Mouse (Mus musculus) heart, embryonic 14.5 days (tissue): ENCODE measurements at regions not wholly inside any gene's neighbourhood (a gene's known extent, or its start where the extent isn't known, plus 50 kb on each side); places are given as distances from the start of the nearest gene placed in this dataset.

Source experiments
- ATAC-seq: fragments of 200-750 bp; cut with Nextera tagmentation; 2 replicates; pipeline ENCODE4 v1.8.0; 2017; ENCODE audit warnings: low read depth, moderate TSS enrichment; ENCODE audit not compliant: insufficient number of reproducible peaks, insufficient read depth, low FRiP score
- H3K27ac ChIP-seq, 2 experiments: fragments of 200-500 bp in 1 of 2; fragments of 300-500 bp in 1 of 2; sonication (generic) in 1 of 2; replicated peaks in 1 of 2; 2 replicates each; pipeline ENCODE4 v1.5.1; 2012 to 2014; ENCODE audit warnings: low read depth in 2 of 2, low read length in 2 of 2, control low read depth in 1 of 2, mild to moderate bottlenecking in 1 of 2, mixed read lengths in 1 of 2; ENCODE audit not compliant: control insufficient read depth in 1 of 2, insufficient read depth in 1 of 2
- H3K27me3 ChIP-seq: fragments of 300-500 bp; sonication (generic); 2 replicates; pipeline ENCODE4 v1.6.1; 2014; ENCODE audit warnings: mild to moderate bottlenecking, low read length, control low read depth; ENCODE audit not compliant: control insufficient read depth, insufficient read depth
- H3K36me3 ChIP-seq: fragments of 300-500 bp; sonication (generic); 2 replicates; pipeline ENCODE4 v1.6.1; 2014; ENCODE audit warnings: mild to moderate bottlenecking, control low read depth, low read length, mixed read lengths; ENCODE audit not compliant: control insufficient read depth, insufficient read depth
- H3K4me1 ChIP-seq, 2 experiments: fragments of 200-500 bp in 1 of 2; fragments of 300-500 bp in 1 of 2; sonication (generic) in 1 of 2; 2 replicates each; pipeline ENCODE4 v1.6.1; 2012 to 2014; ENCODE audit warnings: low read length in 2 of 2, control low read depth in 1 of 2, mixed read lengths in 1 of 2; ENCODE audit not compliant: control insufficient read depth in 2 of 2, insufficient read depth in 2 of 2
- H3K4me2 ChIP-seq: fragments of 300-500 bp; sonication (generic); 2 replicates; pipeline ENCODE4 v1.6.1; 2014; ENCODE audit warnings: mild to moderate bottlenecking, low read length
- H3K4me3 ChIP-seq, 2 experiments: fragments of 200-500 bp in 1 of 2; fragments of 300-500 bp in 1 of 2; sonication (generic) in 1 of 2; 2 replicates each; pipeline ENCODE4 v1.5.1; 2012 to 2014; ENCODE audit warnings: low read length in 2 of 2, mild to moderate bottlenecking in 2 of 2, control low read depth in 1 of 2, low read depth in 1 of 2, moderate library complexity in 1 of 2; ENCODE audit not compliant: control insufficient read depth in 1 of 2, insufficient read depth in 1 of 2
- H3K9ac ChIP-seq: fragments of 300-500 bp; sonication (generic); 2 replicates; pipeline ENCODE4 v1.6.1; 2014; ENCODE audit warnings: mild to moderate bottlenecking, low read length
- H3K9me3 ChIP-seq: fragments of 300-500 bp; sonication (generic); 2 replicates; pipeline ENCODE4 v1.6.1; 2016; ENCODE audit warnings: low read length, control low read depth; ENCODE audit not compliant: control insufficient read depth
- WGBS: fragments of 180-500 bp; shearing (Covaris S2); extraction: QIAGEN DNeasy Blood & Tissue Kit; methylation state at CpG from one replicate; pipeline ENCODE4 v1.1.7; 2014; 5-methylcytosine and 5-hydroxymethylcytosine counted together

DNA sequence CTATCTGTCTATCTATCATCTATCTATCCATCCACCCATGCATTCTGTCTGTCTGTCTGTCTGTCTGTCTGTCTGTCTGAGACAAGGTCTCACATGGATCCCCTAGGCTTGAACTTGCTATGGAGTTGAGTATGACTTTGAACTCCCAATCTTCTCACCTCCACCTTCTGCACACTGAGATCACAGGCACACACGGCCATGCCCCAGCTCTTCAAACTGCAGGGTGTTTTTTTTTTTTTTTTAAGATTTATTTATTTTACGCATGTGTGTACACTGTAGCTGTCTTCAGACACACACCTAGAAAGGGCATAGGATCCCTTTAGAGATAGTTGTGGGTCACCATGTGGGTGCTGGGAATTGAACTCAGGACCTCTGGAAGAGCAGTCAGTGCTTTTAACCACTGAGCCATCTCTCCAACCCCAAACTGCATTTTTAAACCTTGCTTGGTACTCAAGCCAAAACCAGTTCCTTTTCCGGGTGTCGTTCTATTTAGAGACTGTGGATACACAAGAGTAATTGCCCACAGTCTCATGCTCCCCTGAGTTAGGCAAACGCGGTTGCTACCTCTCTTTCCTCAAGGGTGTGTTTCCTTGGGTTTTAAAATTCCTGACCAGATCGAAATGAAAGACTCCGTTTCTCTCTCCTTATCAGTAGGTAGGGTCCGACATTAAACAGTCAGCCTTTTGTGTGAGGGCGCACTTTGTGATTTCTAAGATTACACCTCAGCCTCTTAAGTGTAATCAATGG is 57.0 kb upstream of the Zfp217 start:
- Histone ChIP-seq H3K27ac (peak overlapping the region; percentile 87 to 95; a peak in 3 of 4 replicates), H3K36me3 (no peaks in the 10 kb centered on the region), H3K4me3 (peak overlapping the region; percentile 49 to 50), H3K9ac (peak overlapping the region; percentile 80), H3K4me2 (peak overlapping the region; percentile 87), H3K27me3 (no peaks in the 10 kb centered on the region), H3K4me1 (peaks cover 20 to 27% of the 10 kb centered on the region in 2 experiments), H3K9me3 (no peaks in the 10 kb centered on the region)
- no peak for ATAC-seq
- 17% methylated on average over 10 of the region's 10 CpGs for WGBS

DNA sequence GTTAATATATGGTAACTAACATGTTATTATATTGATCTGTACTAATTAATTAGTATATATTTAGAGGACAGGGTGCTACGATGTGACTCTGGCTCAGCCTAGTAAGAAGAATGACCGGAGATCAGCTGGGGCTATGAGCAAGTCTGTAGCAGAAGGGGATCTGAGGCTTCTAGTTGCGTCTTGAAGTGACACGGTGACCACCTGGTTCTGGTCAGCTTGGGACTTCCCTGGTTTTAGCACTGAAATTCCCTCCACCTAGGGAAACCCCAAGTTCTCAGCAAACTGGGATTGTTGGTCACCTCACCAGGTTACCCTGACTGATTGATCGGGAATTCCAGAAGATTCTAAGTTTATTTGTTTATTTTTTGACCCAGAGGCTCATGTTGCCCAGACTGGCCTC is 55.6 kb upstream of the Zfp217 start:
- H3K9ac ChIP-seq = no peak overlapping the region
- H3K36me3 ChIP-seq = no peaks in the 10 kb centered on the region
- peaks cover 8 to 14% of the 10 kb centered on the region in 2 experiments; a peak in 2 of 4 replicates for H3K4me1 ChIP-seq
- H3K27me3 ChIP-seq = no peaks in the 10 kb centered on the region
- no peak overlapping the region for H3K4me3 ChIP-seq
- H3K27ac ChIP-seq = no peak overlapping the region
- no peaks in the 10 kb centered on the region for H3K9me3 ChIP-seq
- no peak for ATAC-seq
- WGBS = 90% methylated on average over 5 of the region's 5 CpGs
- no peak overlapping the region for H3K4me2 ChIP-seq

DNA sequence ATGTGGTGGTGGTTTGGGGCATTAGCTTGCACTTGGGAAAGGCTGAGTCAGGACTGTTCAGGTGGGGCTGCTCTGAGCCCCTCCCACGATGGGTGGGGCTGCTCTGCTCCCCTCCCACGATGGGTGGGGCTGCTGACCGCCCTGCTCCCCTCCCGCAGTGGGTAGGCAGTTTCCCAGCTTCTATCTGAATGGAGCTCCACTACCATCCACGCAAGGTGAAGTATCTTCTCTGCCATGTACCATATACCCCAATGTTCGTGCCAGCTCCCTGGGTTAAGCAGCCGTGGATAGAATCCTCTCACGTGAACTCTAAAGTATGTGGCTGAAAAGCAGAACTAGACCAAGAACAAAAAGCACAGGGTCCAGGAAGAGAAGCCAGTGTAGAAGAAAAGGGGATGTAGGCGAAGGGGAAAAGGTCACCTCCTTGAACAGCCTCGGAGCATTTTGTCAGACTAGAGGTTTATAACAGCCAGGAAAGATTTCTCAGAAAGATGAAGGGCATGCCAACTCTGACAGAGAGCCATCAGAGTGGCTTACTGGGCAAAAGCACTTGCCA is 54.0 kb upstream of the Zfp217 start:
- Histone ChIP-seq H3K27ac (no peak overlapping the region), H3K4me3 (no peak overlapping the region), H3K4me2 (no peak overlapping the region), H3K4me1 (peaks cover 8 to 14% of the 10 kb centered on the region in 2 experiments; a peak in 2 of 4 replicates), H3K9ac (no peak overlapping the region), H3K27me3 (no peaks in the 10 kb centered on the region), H3K36me3 (no peaks in the 10 kb centered on the region), H3K9me3 (no peaks in the 10 kb centered on the region)
- 68% methylated on average over 10 of the region's 10 CpGs for WGBS
- no peak for ATAC-seq
